Mouse (Mus musculus) CH12.LX (cell line): ENCODE measurements at regions not wholly inside any gene's neighbourhood (a gene's known extent, or its start where the extent isn't known, plus 50 kb on each side); places are given as distances from the start of the nearest gene placed in this dataset.

Experiments
- CTCF ChIP-seq, 2 experiments: IDR thresholded peaks in 1 of 2; conservative IDR thresholded peaks in 1 of 2; 2 replicates each; pipeline ENCODE4 v1.5.1; 2011 to 2012; ENCODE audit warnings: low read depth in 2 of 2, low read length in 2 of 2, improper control_type of control experiment in 1 of 2, inconsistent platforms in 1 of 2, mild to moderate bottlenecking in 1 of 2, moderate library complexity in 1 of 2
- EP300 ChIP-seq: IDR thresholded peaks from 2 replicates; pipeline ENCODE4 v1.6.1; 2011; ENCODE audit warnings: low read length, improper control_type of control experiment
- MAZ ChIP-seq: IDR thresholded peaks from 2 replicates; pipeline ENCODE4 v1.6.1; 2012; ENCODE audit warnings: low read depth, mild to moderate bottlenecking, inconsistent platforms, low read length, improper control_type of control experiment, moderate library complexity
- NELFE ChIP-seq: IDR thresholded peaks from 2 replicates; pipeline ENCODE4 v1.6.1; 2011; ENCODE audit warnings: low read depth, low read length, improper control_type of control experiment
- NRF1 ChIP-seq: IDR thresholded peaks from 2 replicates; pipeline ENCODE4 v1.6.1; 2014; ENCODE audit warnings: low read depth, mild to moderate bottlenecking, inconsistent platforms, low read length, improper control_type of control experiment, moderate library complexity
- POLR2A ChIP-seq: IDR thresholded peaks from 2 replicates; pipeline ENCODE4 v1.6.1; 2011; ENCODE audit warnings: low read depth, mild to moderate bottlenecking, improper control_type of control experiment, low read length

DNA sequence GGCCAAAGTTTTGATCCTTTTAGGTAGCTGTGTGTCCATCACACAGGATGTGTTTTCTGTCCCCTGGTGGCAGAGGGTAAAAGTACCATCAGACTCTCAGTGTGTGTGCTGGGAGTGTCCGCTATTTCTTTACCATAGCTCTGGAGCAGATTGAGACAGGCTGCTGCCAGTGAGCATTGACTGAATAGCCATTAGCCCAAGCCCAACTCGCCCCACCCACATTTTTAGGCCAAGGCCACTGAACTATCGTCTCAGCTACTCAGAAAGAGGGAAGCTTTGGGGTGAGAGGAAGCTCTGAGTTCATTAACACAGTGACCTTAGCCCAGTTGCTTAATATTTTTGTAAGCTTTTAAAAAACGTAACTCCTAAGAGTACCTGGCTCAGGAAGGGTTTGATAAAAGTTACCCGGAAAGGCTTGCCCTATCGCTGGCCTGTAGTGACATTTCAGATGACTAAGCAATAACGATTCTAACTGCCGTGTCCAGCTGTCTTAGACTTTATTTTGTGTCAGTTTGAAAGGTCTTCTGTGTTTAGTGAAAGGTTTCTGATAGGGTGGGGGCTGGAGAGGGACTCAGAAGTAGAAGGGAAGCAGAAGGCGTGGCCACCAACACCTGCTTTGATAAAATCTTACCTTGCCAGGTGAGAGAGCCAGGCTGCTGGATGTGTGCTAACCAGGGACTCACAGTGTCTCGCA lies 303.0 kb downstream of the Rsl24d1 start:
- TF ChIP-seq CTCF (conservative IDR thresholded peaks at IDR 0.05 in 1 of 2, IDR thresholded peaks at IDR 0.05 in 1 of 2; ENCODE audit: low read depth in 2 of 2, low read length in 2 of 2), result no peak
- no peak for TF ChIP-seq NELFE
- no peak for TF ChIP-seq MAZ
- no peak for TF ChIP-seq POLR2A
- TF ChIP-seq EP300, result no peak
- no peak for TF ChIP-seq NRF1
